Mouse (Mus musculus): ENCODE results near the gene Gm28308. TPM values are rescaled to one million over a fixed set of nuclear protein-coding genes. Genes with fewer than 3 reads are reported as not detected.

The Gm28308 gene
- total and polyA plus RNA-seq, 3 experiments, result not detected

DNA sequence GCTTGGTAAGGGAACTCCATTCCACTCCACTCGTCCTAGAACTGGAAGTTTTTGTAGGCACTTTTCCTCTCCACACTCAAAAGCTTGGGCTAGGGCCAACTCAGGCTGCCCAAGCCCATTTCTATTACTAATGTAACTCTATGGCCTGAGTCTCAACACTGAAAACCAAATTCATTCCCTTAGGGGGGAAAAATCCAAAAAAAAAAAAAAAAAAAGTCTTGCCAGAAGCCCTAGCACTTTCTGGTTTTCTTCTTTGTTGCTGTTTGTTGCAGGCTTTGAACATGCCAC, 51.1 kb downstream of the Gm28308 start:
- Histone ChIP-seq H3K4me3 (ENCODE audit: control insufficient read depth in 1 of 2, insufficient read depth in 1 of 2, low read depth in 2 of 2, low read length in 2 of 2) (no peak overlapping the region), H3K27me3 (ENCODE audit: control insufficient read depth in 1 of 2, insufficient read depth in 2 of 2, low read length in 2 of 2) (no peaks in the 10 kb centered on the region), H3K36me3 (ENCODE audit: control insufficient read depth in 1 of 2, insufficient read depth in 2 of 2, low read length in 2 of 2) (no peaks in the 10 kb centered on the region), H3K9me3 (replicated peaks; ENCODE audit: insufficient read depth, low read length) (no peaks in the 10 kb centered on the region), H3K27ac (ENCODE audit: control insufficient read depth, low read depth, low read length) (no peak overlapping the region), H3K9ac (ENCODE audit: control insufficient read depth, low read depth, low read length, poor library complexity, severe bottlenecking) (no peak overlapping the region), H3K4me1 (ENCODE audit: control insufficient read depth in 1 of 2, insufficient read depth in 2 of 2, low read length in 2 of 2) (no peaks in the 10 kb centered on the region), H3K79me2 (ENCODE audit: control insufficient read depth, insufficient read depth, low read length, poor library complexity) (no peaks in the 10 kb centered on the region)
- no peak for DNase-seq (ENCODE audit: low read depth, low spot score)
- TF ChIP-seq SIN3A (IDR thresholded peaks at IDR 0.05; ENCODE audit: low read length), result no peak
- TF ChIP-seq BHLHE40 (IDR thresholded peaks at IDR 0.05; ENCODE audit: borderline replicate concordance, low read depth, low read length), result no peak
- no peak for TF ChIP-seq MAX (IDR thresholded peaks at IDR 0.05; ENCODE audit: low read length)
- no peak for TF ChIP-seq MYC (IDR thresholded peaks at IDR 0.05; ENCODE audit: low read depth, low read length)
- TF ChIP-seq HCFC1 (IDR thresholded peaks at IDR 0.05; ENCODE audit: low read depth, low read length), result no peak
- no peak for TF ChIP-seq NRF1 (IDR thresholded peaks at IDR 0.05; ENCODE audit: insufficient read depth, low read depth, low read length, poor library complexity, severe bottlenecking)
- no peak for TF ChIP-seq MYB (IDR thresholded peaks at IDR 0.05; ENCODE audit: low read depth, low read length)
- no peak for TF ChIP-seq ZNF384 (IDR thresholded peaks at IDR 0.05; ENCODE audit: low read depth, low read length)
- no peak for TF ChIP-seq ZC3H11A (IDR thresholded peaks at IDR 0.05; ENCODE audit: low read depth, low read length)
- TF ChIP-seq CHD1 (IDR thresholded peaks at IDR 0.05; ENCODE audit: low read depth, low read length), result no peak
- no peak for TF ChIP-seq MAFK (IDR thresholded peaks at IDR 0.05; ENCODE audit: borderline replicate concordance, low read depth, low read length)
- no peak for TF ChIP-seq CTCF (IDR thresholded peaks at IDR 0.05 in 2 of 3, conservative IDR thresholded peaks at IDR 0.05 in 1 of 3; ENCODE audit: control insufficient read depth in 1 of 3, insufficient read depth in 1 of 3, low read depth in 2 of 3, low read length in 3 of 3, poor library complexity in 1 of 3, severe bottlenecking in 1 of 3)
- no peak for TF ChIP-seq TAL1 (IDR thresholded peaks at IDR 0.05; ENCODE audit: low read length)

GRCm38 (mm10) chr6:52161336-52162092, 51.6 kb downstream of the Gm28308 start:
- TF ChIP-seq CHD1 (IDR thresholded peaks at IDR 0.05; ENCODE audit: low read depth, low read length) (no peak), KAT2A (conservative IDR thresholded peaks at IDR 0.05; ENCODE audit: low read depth, low read length) (no peak), CHD2 (IDR thresholded peaks at IDR 0.05; ENCODE audit: low read length) (no peak), TAL1 (IDR thresholded peaks at IDR 0.05; ENCODE audit: low read length) (no peak), POLR2AphosphoS5 (IDR thresholded peaks at IDR 0.05; ENCODE audit: borderline replicate concordance, low read depth, low read length) (no peak), EP300 (IDR thresholded peaks at IDR 0.05; ENCODE audit: low read depth in 1 of 2, low read length in 2 of 2) (no peak), E2F4 (IDR thresholded peaks at IDR 0.05; ENCODE audit: borderline replicate concordance, low read depth, low read length) (no peak), USF1 (IDR thresholded peaks at IDR 0.05; ENCODE audit: low read depth, low read length) (no peak), JUND (IDR thresholded peaks at IDR 0.05; ENCODE audit: low read depth, low read length) (no peak), UBTF (IDR thresholded peaks at IDR 0.05; ENCODE audit: borderline replicate concordance, insufficient read depth, low read depth, low read length) (no peak), NELFE (IDR thresholded peaks at IDR 0.05; ENCODE audit: low read depth, low read length) (no peak), RAD21 (IDR thresholded peaks at IDR 0.05; ENCODE audit: low read depth, low read length) (no peak), BHLHE40 (IDR thresholded peaks at IDR 0.05; ENCODE audit: borderline replicate concordance, low read depth, low read length) (no peak), RCOR1 (IDR thresholded peaks at IDR 0.05; ENCODE audit: low read depth, low read length) (no peak), TBP (IDR thresholded peaks at IDR 0.05; ENCODE audit: low read depth, low read length) (no peak), TCF12 (IDR thresholded peaks at IDR 0.05; ENCODE audit: low read depth, low read length) (no peak), GATA1 (IDR thresholded peaks at IDR 0.05; ENCODE audit: low read depth, low read length) (no peak), POLR2AphosphoS2 (IDR thresholded peaks at IDR 0.05; ENCODE audit: low read length) (no peak)
- Histone ChIP-seq H3K27ac (ENCODE audit: control insufficient read depth, low read depth, low read length) (no peak overlapping the region), H3K9me3 (replicated peaks; ENCODE audit: insufficient read depth, low read length) (no peaks in the 10 kb centered on the region), H3K27me3 (ENCODE audit: control insufficient read depth in 1 of 2, insufficient read depth in 2 of 2, low read length in 2 of 2) (no peaks in the 10 kb centered on the region), H3K36me3 (ENCODE audit: control insufficient read depth in 1 of 2, insufficient read depth in 2 of 2, low read length in 2 of 2) (no peaks in the 10 kb centered on the region), H3K4me1 (ENCODE audit: control insufficient read depth in 1 of 2, insufficient read depth in 2 of 2, low read length in 2 of 2) (no peaks in the 10 kb centered on the region), H3K79me2 (ENCODE audit: control insufficient read depth, insufficient read depth, low read length, poor library complexity) (no peaks in the 10 kb centered on the region), H3K4me3 (ENCODE audit: control insufficient read depth in 1 of 2, insufficient read depth in 1 of 2, low read depth in 2 of 2, low read length in 2 of 2) (no peak overlapping the region), H3K9ac (ENCODE audit: control insufficient read depth, low read depth, low read length, poor library complexity, severe bottlenecking) (no peak overlapping the region)
- no peak for DNase-seq (ENCODE audit: low read depth, low spot score)
